Mouse (Mus musculus): ENCODE data around the gene Hist1h2af. TPM values are rescaled to one million over a fixed set of nuclear protein-coding genes. Genes with fewer than 3 reads are reported as not detected.
"Not testable (repeated sequence)": the region's sequence is repeated elsewhere in the genome, so short reads cannot be mapped to it uniquely, and the experiment has no call there.

The Hist1h2af gene
- total RNA-seq, 2 experiments from 2014 or later: 27.0 to 28.3 TPM

DNA sequence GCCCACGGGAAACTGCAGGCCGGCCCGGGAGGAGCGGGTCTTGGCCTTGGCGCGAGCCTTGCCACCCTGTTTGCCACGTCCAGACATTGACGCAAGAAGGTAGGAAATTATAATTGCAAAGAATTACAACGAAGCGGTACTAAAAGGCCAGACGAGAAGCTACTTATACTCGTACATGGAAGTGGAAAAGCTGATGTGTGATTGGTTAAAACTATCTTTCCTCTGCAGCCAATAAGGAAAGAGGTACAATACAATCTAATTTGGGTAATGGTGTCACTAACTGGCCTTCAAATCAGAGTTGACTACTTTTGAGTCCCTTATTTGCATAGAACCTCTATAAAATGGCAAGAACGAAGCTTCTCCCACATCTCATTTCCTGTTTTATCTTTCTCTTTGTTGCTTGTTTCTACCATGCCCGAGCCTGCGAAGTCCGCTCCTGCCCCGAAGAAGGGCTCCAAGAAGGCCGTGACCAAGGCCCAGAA lies 37.4 kb downstream of the Hist1h2af start, which contains the start of the genes Hist1h2ae and Hist1h2bg:
TSS of gene Hist1h2ae (minus strand) at position 199 of the 482 bp plus-strand sequence.
TSS of gene Hist1h2bg (plus strand) at position 375 of the 482 bp plus-strand sequence.
- peak; percentile 57 to 87 for DNase-seq (ENCODE audit: extremely low spot score in 1 of 2, low spot score in 2 of 2)
- intact Hi-C loops (cut with DNase I): no loop called here

DNA sequence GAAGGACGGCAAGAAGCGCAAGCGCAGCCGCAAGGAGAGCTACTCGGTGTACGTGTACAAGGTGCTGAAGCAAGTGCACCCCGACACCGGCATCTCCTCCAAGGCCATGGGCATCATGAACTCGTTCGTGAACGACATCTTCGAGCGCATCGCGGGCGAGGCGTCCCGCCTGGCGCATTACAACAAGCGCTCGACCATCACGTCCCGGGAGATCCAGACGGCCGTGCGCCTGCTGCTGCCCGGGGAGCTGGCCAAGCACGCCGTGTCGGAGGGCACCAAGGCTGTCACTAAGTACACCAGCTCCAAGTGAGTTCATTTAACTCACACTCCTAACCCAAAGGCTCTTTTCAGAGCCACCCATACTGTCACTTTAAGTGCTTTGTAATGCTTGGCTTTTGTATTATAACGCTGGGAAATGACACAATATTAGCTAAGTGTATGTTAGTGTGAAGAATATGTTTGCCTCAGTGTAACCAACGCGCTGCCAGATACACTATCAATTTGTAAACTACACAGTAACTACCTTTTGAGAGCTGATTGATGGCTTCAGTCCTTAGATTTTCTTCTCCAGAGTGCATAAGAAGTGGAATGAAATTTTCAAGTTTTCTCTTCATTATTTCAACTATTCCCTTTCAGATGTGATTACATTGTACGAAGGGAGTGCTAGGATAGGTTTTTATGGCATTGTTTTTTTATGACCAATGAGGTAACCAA lies 38.0 kb downstream of the Hist1h2af start:
- intact Hi-C loops (cut with DNase I); DNase-seq (ENCODE audit: extremely low spot score in 1 of 2, low spot score in 2 of 2): not testable (repeated sequence)

- intact Hi-C loops (cut with DNase I): no loop called here
Measured at GRCm38 (mm10) chr13:23572218-23573033, 38.7 kb downstream of the Hist1h2af start.

GRCm38 (mm10) chr13:23573034-23573897 lies 39.6 kb downstream of the Hist1h2af start:
- intact Hi-C loops (cut with DNase I); DNase-seq (ENCODE audit: extremely low spot score in 1 of 2, low spot score in 2 of 2): not testable (repeated sequence)

More at GRCm38 (mm10) chr13:23572218-23573033, 38.7 kb downstream of the Hist1h2af start:
- DNase-seq (ENCODE audit: extremely low spot score in 1 of 2, low spot score in 2 of 2): no peak

DNA sequence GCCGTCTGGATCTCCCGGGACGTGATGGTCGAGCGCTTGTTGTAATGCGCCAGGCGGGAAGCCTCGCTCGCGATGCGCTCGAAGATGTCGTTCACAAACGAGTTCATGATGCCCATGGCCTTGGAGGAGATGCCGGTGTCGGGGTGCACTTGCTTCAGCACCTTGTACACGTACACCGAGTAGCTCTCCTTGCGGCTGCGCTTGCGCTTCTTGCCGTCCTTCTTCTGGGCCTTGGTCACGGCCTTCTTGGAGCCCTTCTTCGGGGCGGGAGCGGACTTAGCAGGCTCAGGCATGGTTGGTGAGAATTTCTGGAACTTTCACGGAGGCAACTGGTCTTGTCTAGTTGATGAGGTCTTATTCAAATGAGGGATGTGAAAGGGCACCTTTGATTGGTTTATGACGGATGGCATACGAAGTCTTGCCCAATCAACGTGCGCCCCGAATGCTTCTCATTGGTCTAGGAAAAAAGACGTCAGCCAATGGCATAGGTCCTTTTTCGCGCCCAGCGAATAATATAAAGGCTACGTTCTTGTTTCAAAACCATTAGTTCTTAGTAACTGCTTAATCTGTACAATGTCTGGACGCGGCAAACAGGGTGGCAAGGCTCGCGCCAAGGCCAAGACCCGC lies 40.3 kb downstream of the Hist1h2af start, which contains the start of the genes Hist1h2bf and Hist1h2ad:
TSS of gene Hist1h2bf (minus strand) at position 299 of the 627 bp plus-strand sequence.
TSS of gene Hist1h2ad (plus strand) at position 484 of the 627 bp plus-strand sequence.
- peak; percentile 92 to 98 for DNase-seq (ENCODE audit: extremely low spot score in 1 of 2, low spot score in 2 of 2)
- intact Hi-C loops (cut with DNase I): not testable (repeated sequence)

GRCm38 (mm10) chr13:23574546-23575170 lies 41.0 kb downstream of the Hist1h2af start:
- DNase-seq (ENCODE audit: extremely low spot score in 1 of 2, low spot score in 2 of 2); intact Hi-C loops (cut with DNase I): not testable (repeated sequence)

DNA sequence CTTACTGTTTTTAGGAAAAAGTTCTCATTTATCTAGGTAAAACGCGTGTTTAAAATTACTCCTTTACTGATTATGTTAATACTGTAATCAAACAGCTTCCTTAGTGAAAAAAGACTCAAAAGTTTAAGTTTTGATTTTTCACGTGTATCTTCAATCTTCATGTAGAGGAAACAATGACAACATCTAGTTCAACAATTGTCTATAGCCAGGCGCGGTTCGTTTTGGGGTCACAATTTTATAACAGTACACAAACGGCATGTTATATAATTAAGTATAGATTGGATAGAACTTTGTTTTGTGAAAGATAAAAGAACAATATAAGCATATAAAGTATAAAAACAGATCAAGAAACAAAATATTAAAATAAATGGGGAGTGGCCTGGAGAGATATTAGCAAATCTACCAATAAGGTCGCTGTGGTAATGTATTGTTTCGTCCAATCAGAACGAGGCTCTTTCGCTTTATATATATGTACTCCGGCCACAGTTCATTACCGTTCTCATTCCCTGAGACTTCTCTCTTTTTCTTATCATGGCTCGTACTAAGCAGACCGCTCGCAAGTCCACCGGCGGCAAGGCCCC lies 41.7 kb downstream of the Hist1h2af start, which contains the start of gene Hist1h3d:
TSS of gene Hist1h3d (plus strand) at position 493 of the 581 bp plus-strand sequence.
- intact Hi-C loops (cut with DNase I): no loop called here
- DNase-seq (ENCODE audit: extremely low spot score in 1 of 2, low spot score in 2 of 2): peak in 1 of 2 experiments; percentile 75

- DNase-seq (ENCODE audit: extremely low spot score in 1 of 2, low spot score in 2 of 2); intact Hi-C loops (cut with DNase I): not testable (repeated sequence)
Measured at GRCm38 (mm10) chr13:23575864-23576313, 42.2 kb downstream of the Hist1h2af start.

DNA sequence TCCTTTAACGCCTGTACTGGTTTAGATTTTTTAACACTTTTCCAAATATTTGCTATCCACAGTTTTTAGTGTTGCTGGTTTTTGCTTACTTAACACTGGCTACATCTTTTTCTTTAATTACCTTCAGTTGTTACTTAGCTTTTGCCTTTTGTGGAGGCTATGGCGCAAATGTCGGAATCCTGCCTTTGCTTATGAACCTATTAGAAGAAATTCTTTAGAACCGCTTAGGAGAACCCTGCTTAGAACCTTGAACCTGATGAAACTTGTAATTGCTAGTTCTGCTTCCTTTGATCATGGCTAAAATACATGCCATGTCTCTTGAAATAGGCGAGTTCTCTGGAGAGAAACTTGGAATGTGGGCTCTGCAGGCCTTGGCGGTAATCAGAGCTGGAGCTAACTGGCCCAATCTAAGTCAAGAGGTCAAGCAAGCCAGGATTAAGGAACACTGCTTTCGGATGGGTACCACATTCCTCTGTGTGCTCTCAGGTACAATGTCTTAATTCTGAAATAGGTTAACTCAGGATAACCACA lies 42.7 kb downstream of the Hist1h2af start:
- intact Hi-C loops (cut with DNase I): no loop called here
- no peak for DNase-seq (ENCODE audit: extremely low spot score in 1 of 2, low spot score in 2 of 2)

DNA sequence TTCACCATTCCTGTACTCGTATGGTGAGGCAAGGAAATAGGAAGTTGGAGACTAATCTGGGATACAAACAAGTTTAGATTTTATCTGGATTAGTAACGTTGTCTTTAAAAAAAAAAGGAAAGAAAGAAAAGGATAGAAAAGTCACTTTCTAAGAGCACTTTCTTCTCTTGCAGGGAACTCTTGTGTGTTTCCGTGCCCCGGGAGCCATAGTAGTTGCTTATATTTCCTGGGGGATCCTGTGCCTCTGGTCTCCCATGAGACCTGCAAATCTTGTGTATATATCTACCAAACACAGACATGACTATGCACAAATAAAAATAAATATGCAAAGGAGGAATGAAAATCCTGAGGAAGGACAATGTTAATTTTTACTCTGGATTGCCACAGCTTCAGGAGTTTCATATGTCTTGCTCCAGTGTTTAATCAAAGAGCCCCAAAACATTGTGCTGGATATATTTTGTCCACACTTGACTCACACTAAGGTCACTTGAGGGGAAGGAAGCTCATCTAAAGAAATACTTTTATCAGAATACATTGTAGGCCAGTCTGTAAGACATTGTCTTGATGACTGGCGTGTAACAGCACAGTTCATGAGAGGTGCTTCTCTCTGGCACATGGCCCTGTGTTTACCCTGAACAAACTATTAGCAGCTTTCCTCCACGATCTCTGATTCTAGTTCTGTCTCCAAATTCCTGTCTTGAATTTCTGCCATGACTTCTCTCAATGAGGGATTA lies 43.4 kb downstream of the Hist1h2af start:
- intact Hi-C loops (cut with DNase I): no loop called here
- DNase-seq (ENCODE audit: extremely low spot score in 1 of 2, low spot score in 2 of 2): no peak

DNA sequence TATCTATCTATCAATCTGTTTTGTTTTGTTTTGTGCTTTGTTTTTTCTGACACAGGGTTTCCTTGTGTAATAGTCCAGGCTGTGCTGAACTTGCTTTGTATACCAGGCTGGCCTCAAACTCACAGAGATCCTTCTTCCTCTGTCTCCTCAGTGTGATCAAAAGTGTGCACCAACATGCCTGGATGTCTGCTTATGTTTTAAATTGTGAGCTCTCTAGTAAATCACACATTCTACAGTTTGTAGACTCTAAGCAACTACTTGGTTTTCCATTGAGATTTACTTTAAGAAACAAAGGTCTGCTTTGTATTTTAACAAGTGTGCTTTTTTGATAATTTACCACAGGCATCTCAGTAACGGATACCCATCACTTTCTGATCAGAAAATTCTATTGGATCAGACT lies 44.1 kb downstream of the Hist1h2af start:
- intact Hi-C loops (cut with DNase I): no loop called here

GRCm38 (mm10) chr13:23581408-23582218 lies 47.9 kb downstream of the Hist1h2af start, which contains the start of gene Hist1h4d:
TSS of gene Hist1h4d (plus strand) at chr13:23581598.
- intact Hi-C loops (cut with DNase I): loop anchor here (5.0 kb wide), 2 partner anchors 101 to 156 kb away; partner anchors contain the start of genes Hist1h1c, Hist1h2ac and Hist1h2bc
- peak; percentile 93 to 99 for DNase-seq (ENCODE audit: extremely low spot score in 1 of 2, low spot score in 2 of 2)

More for the DNA sequence above, 44.1 kb downstream of the Hist1h2af start:
- no peak for DNase-seq (ENCODE audit: extremely low spot score in 1 of 2, low spot score in 2 of 2)

- intact Hi-C loops (cut with DNase I): loop anchor here (5.0 kb wide), 2 partner anchors 100 to 155 kb away; partner anchors contain the start of genes Hist1h1c, Hist1h2ac and Hist1h2bc
- no peak for DNase-seq (ENCODE audit: extremely low spot score in 1 of 2, low spot score in 2 of 2)
Measured at GRCm38 (mm10) chr13:23582219-23583056, 48.7 kb downstream of the Hist1h2af start.

Measured in left cerebral cortex, postnatal 10 days (tissue).